Mouse (Mus musculus) heart, adult 2 months (tissue): ENCODE results near the gene Fat4. TPM values are rescaled to one million over a fixed set of nuclear protein-coding genes. Genes with fewer than 3 reads are reported as not detected.

Experiments
- DNase-seq, 2 experiments: peaks; one replicate each; pipeline ENCODE4 v3.0.0; 2021
- H3K27ac ChIP-seq: fragments of 200-600 bp; 2 replicates; pipeline ENCODE4 v1.8.1; 2022
- H3K27me3 ChIP-seq: fragments of 200-500 bp; 2 replicates; pipeline ENCODE4 v1.6.1; 2012; ENCODE audit warnings: mild to moderate bottlenecking, low read length, inconsistent platforms, mixed read lengths; ENCODE audit not compliant: control insufficient read depth, insufficient read depth
- H3K36me3 ChIP-seq: fragments of 200-500 bp; 2 replicates; pipeline ENCODE4 v1.6.1; 2012; ENCODE audit warnings: low read length, inconsistent platforms; ENCODE audit not compliant: control insufficient read depth, insufficient read depth
- H3K4me1 ChIP-seq: fragments of 200-500 bp; 2 replicates; pipeline ENCODE4 v1.6.1; 2011; ENCODE audit warnings: low read length; ENCODE audit not compliant: control insufficient read depth, insufficient read depth
- H3K4me3 ChIP-seq: fragments of 200-600 bp; 2 replicates; pipeline ENCODE4 v1.8.1; 2022
- H3K79me2 ChIP-seq: fragments of 200-500 bp; replicated peaks from 2 replicates; pipeline ENCODE4 v1.6.1; 2012; ENCODE audit warnings: mild to moderate bottlenecking, inconsistent platforms, low read length, moderate library complexity, mixed read lengths; ENCODE audit not compliant: control insufficient read depth, insufficient read depth
- H3K9ac ChIP-seq: fragments of 200-500 bp; 2 replicates; pipeline ENCODE4 v1.6.1; 2012; ENCODE audit warnings: low read depth, mild to moderate bottlenecking, control low read depth, inconsistent platforms, low read length, mixed read lengths
- CTCF ChIP-seq: fragments of 200-600 bp; IDR thresholded peaks from 2 replicates; pipeline ENCODE4 v1.8.1; 2022; ENCODE audit warnings: antibody characterized with exemption, mild to moderate bottlenecking, moderate library complexity
- EP300 ChIP-seq: fragments of 200-500 bp; IDR thresholded peaks from 2 replicates; pipeline ENCODE4 v1.6.1; 2011; ENCODE audit warnings: low read depth, low read length, control low read depth; ENCODE audit not compliant: insufficient read depth
- POLR2A ChIP-seq: fragments of 200-500 bp; IDR thresholded peaks from 2 replicates; pipeline ENCODE4 v1.6.1; 2011; ENCODE audit warnings: mild to moderate bottlenecking, low read depth, low read length, control low read depth; ENCODE audit not compliant: insufficient read depth
- WGBS: fragments of 180-500 bp; shearing (Covaris S2); methylation state at CpG from one replicate; pipeline ENCODE4 v1.1.7; 2018; 5-methylcytosine and 5-hydroxymethylcytosine counted together
- intact Hi-C: fragments of 180-260 bp; cut with DNase I; formaldehyde crosslinking; loops from one replicate; pipeline ENCODE4 v1.15.1; 2025
- polyA plus RNA-seq: library from polyadenylated mRNA; depleted of rRNA; stranded (reverse); fragments of >200 nt; gene quantifications from 2 replicates; pipeline ENCODE4 v1.2.3, GENCODE M21; 2012
- total RNA-seq, 2 experiments: library from RNA; stranded (reverse); gene quantifications; 2 replicates each; pipeline ENCODE4 v1.2.3; 2021

The Fat4 gene
- total and polyA plus RNA-seq, 3 experiments, result 1.9 to 5.1 (median 5.1) TPM

DNA sequence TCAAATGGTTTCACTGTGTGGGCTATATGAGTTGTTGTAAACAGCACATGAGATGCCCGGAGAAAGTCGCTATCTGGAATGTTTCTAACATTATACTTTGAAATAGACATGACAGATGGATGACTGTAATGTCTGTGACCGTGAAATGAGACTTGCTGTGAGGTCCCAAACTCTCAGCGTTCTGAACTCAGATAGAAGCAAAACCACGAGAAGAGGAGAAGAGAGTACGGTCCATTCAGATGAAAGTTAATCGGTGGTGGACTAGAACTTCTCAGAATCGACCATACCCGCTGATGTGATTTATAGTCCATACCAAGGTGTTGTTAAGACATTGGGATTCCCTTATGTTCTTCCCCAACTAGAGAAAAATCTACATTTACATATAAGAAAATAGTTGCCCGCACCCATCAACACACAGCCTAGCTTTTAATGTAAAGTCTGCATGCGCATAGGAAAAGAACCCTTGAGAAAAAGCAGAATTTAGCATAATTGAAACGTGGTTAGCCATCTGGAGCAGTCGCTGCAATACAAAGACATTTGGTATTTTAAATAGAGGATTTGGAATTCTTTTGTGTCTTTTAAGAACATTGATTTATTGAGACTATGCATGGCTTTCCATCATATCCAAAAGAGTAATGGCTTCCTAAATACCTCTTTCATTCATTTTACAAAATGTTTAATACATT, 21.8 kb downstream of the Fat4 start:
- no peaks in the 10 kb centered on the region for H3K27me3 ChIP-seq
- 84% methylated on average over 13 of the region's 13 CpGs for WGBS
- no peak for TF ChIP-seq POLR2A
- TF ChIP-seq CTCF, result no peak
- TF ChIP-seq EP300, result no peak
- intact Hi-C loops, result no loop called here
- H3K4me1 ChIP-seq, result peaks cover 10% of the 10 kb centered on the region
- no peak overlapping the region for H3K4me3 ChIP-seq
- H3K9ac ChIP-seq, result no peak overlapping the region
- peaks cover 8% of the 10 kb centered on the region for H3K36me3 ChIP-seq
- H3K27ac ChIP-seq, result no peak overlapping the region
- no peaks in the 10 kb centered on the region for H3K79me2 ChIP-seq
- DNase-seq, result no peak

GRCm38 (mm10) chr3:38912768-38913487, 26.2 kb downstream of the Fat4 start:
- Histone ChIP-seq H3K36me3 (no peaks in the 10 kb centered on the region; the same call in 1 of the 2 replicates), H3K4me1 (no peaks in the 10 kb centered on the region), H3K27me3 (no peaks in the 10 kb centered on the region), H3K4me3 (no peak overlapping the region), H3K27ac (no peak overlapping the region), H3K79me2 (no peaks in the 10 kb centered on the region), H3K9ac (no peak overlapping the region)
- 88% methylated on average over 5 of the region's 5 CpGs for WGBS
- no peak for DNase-seq
- TF ChIP-seq CTCF (no peak), EP300 (no peak), POLR2A (no peak)
- intact Hi-C loops, result no loop called here

DNA sequence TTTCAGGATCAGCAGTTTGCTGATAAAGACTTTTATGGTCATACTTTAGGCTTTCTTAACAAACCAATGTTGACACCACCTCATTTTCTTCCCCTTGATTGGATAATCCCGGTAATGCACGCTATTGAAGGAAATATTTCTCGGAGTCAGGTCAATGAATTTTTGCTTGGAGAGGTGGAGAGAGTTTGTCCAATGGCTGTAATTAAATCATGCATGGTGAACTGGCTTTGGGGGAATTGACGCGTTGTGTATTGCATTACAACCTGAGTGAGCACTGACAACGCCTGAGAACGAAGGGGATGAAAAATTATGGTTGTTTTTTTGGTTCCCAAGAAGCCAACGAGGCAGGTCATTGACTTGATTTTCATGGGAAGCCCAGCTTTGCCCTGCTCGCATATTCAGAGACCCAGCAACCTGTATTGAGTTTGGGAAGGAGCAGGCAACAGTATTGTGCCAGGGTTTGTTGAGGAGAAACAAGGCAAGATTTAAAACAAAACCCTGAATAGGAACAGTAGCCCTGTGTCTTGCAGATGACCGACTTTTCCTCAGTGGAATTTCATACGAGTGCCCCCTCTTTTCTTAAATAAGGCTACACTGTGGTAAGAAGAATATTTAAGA, 26.9 kb downstream of the Fat4 start:
- DNase-seq, result no peak
- H3K27me3 ChIP-seq, result no peaks in the 10 kb centered on the region
- H3K9ac ChIP-seq, result no peak overlapping the region
- peak overlapping the region; percentile 26; the same call in 1 of the 2 replicates for H3K27ac ChIP-seq
- intact Hi-C loops, result no loop called here
- H3K4me3 ChIP-seq, result no peak overlapping the region
- H3K4me1 ChIP-seq, result no peaks in the 10 kb centered on the region
- no peaks in the 10 kb centered on the region; the same call in none of the 2 replicates for H3K36me3 ChIP-seq
- no peak for TF ChIP-seq EP300
- no peak for TF ChIP-seq CTCF
- no peak for TF ChIP-seq POLR2A
- no peaks in the 10 kb centered on the region for H3K79me2 ChIP-seq
- WGBS, result 74% methylated on average over 11 of the region's 11 CpGs

- peak; percentile 22 to 35 for DNase-seq
- TF ChIP-seq EP300, result peak; percentile 57; the same call in 1 of the 2 replicates
- no peak for TF ChIP-seq CTCF
- no peak for TF ChIP-seq POLR2A
- Histone ChIP-seq H3K4me1 (peaks cover 5% of the 10 kb centered on the region), H3K27ac (peak overlapping the region; percentile 70), H3K27me3 (no peaks in the 10 kb centered on the region), H3K4me3 (no peak overlapping the region), H3K36me3 (peaks cover 5% of the 10 kb centered on the region), H3K79me2 (no peaks in the 10 kb centered on the region), H3K9ac (no peak overlapping the region)
- 40% methylated on average over 2 of the region's 2 CpGs for WGBS
- intact Hi-C loops, result loop anchor here (2.0 kb wide), 2 partner anchors 26 to 34 kb away; no protein-coding TSS in a partner anchor
These were observed 32.2 kb downstream of the Fat4 start for GRCm38 (mm10) chr3:38918926-38919325.

DNA sequence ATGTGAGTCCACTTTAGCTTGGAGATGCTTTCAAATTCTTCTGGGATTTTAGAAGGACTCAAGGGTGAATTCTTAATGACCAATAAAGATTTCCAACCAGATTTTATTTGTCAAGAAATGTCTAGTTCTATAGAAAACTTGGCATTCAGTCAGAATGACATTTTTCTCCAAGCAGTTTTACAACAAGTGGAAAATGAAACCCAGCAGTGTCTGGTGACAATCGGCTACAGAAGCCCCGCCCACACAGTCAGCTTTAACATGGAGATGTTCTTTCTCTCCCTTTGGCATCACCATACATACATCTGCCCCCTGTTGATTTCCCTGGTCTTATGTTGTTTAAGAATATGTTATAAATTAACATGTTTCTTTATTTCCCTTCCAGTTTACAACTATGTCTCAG, 34.3 kb downstream of the Fat4 start:
- H3K27me3 ChIP-seq, result no peaks in the 10 kb centered on the region
- WGBS, result 61% methylated on average over 2 of the region's 2 CpGs
- intact Hi-C loops, result loop anchor here (2.0 kb wide), 1 partner anchor 14 kb away; no protein-coding TSS in a partner anchor
- 0 out of 2 replicates have a peak overlapping the region, but pooled peaks have one; percentile 7 for H3K27ac ChIP-seq
- DNase-seq, result no peak
- H3K36me3 ChIP-seq, result peaks cover 5% of the 10 kb centered on the region
- no peaks in the 10 kb centered on the region for H3K79me2 ChIP-seq
- peaks cover 5% of the 10 kb centered on the region for H3K4me1 ChIP-seq
- TF ChIP-seq POLR2A (no peak), CTCF (no peak), EP300 (no peak)
- no peak overlapping the region for H3K9ac ChIP-seq
- no peak overlapping the region for H3K4me3 ChIP-seq

- 83% methylated on average over 7 of the region's 7 CpGs for WGBS
- intact Hi-C loops, result no loop called here
- Histone ChIP-seq H3K27me3 (no peaks in the 10 kb centered on the region), H3K9ac (no peak overlapping the region), H3K36me3 (peaks cover 7% of the 10 kb centered on the region; the same call in 1 of the 2 replicates), H3K4me3 (no peak overlapping the region), H3K4me1 (peaks cover 8% of the 10 kb centered on the region), H3K79me2 (no peaks in the 10 kb centered on the region), H3K27ac (no peak overlapping the region)
- DNase-seq, result no peak
- no peak for TF ChIP-seq CTCF
- no peak for TF ChIP-seq EP300
- TF ChIP-seq POLR2A, result no peak
These were observed 36.5 kb downstream of the Fat4 start for GRCm38 (mm10) chr3:38923251-38923686.
